Mouse (Mus musculus) adipocyte (in vitro differentiated cells): ENCODE measurements around the gene Calu.
"Not testable (repeated sequence)": the region's sequence is repeated elsewhere in the genome, so short reads cannot be mapped to it uniquely, and the experiment has no call there.

Experiments
- DNase-seq: peaks from one replicate; pipeline ENCODE4 v3.0.0-alpha.2; 2016; ENCODE audit warnings: low spot score

Gene Calu

DNA sequence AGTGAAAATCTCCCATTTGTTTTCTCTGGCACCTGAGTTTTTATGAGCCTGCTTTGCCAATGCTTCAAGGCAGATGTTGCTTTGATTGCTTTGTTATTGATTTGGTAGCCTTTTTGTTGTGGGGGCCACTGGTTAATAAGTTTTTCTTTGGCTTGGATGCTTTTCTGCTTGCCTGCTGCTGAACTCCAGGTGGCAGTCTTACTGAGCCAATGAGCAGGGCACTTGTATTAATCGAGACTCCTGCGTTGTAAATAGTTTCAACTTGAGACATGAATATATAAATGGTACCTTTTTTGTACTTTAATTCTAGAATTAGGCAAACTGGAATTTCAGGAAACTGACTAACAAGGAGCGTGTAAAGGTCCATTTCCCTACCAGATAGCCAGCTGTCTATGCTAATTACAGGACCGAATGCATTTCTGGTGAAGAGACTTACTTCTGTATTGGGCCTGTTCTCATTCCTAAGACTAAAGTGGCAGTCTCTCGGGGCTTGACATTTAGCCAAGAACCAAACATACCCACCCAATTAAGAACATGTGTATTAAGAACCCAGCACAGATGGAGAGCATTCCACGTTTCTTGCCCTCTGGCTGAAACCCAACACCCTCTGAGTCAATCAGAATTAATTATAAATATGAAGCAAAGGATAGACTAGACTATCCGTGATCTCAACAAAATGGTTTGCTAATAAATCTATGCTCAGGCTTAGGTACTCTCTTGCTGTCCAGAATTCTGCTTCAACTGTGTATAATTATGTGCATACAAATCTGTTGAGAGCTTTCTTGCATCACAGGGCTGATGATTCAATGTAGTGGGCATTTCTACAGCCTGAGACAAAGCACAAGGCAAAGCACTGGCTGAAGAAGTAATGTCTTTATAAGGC lies 14.6 kb downstream of the Calu start:
- peak; percentile 64 for DNase-seq

GRCm38 (mm10) chr6:29363129-29363515 lies 15.3 kb downstream of the Calu start:
- DNase-seq: no peak

- DNase-seq: no peak
Observed at GRCm38 (mm10) chr6:29365277-29365676, 17.4 kb downstream of the Calu start.

DNA sequence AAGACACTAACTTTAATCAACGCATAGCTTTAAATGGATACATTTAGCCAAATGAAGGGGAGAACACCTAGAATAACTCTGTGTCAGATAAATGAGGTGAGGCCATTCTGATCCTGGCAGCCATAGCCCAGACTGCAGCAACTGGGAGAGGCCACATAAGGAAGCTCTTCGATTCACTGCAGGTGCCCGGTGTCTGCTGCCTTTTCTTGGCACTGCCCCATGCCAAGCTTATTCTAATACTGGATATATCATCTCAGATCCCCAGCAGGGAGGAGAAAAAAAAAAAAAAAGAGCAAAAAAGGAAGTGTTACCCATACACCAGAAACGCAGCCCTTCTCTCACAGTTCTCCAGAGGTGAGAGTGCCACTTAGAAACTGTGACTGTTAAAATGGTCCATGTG lies 29.5 kb downstream of the Calu start:
- no peak for DNase-seq

GRCm38 (mm10) chr6:29378678-29379077 lies 30.8 kb downstream of the Calu start:
- DNase-seq: no peak

DNA sequence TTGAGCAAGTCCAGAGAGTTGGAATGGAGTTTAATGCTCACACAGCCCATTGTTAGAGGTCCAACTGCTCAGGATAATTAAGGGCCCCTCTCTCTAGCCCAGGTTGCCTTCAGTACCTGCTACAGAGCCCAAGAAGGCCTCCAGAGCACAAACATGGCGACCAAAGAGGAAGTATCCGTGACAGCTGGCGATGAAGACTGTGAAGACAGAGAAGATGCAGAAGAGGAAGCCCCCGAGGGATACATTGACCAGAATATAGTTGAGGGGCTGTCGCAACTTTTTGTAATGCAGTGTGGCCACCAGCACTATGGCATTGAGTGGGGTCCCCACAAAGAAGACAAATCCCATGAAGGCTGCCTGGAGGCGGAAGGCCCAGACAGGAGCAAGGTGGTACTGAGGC lies 32.1 kb downstream of the Calu start:
- no peak for DNase-seq

GRCm38 (mm10) chr6:29382442-29382841 lies 34.6 kb downstream of the Calu start:
- no peak for DNase-seq

- DNase-seq: no peak
Observed at GRCm38 (mm10) chr6:29388052-29388518, 40.2 kb downstream of the Calu start, which contains the start of gene Opn1sw. Gene Opn1sw (minus strand): TSS chr6:29388468.

DNA sequence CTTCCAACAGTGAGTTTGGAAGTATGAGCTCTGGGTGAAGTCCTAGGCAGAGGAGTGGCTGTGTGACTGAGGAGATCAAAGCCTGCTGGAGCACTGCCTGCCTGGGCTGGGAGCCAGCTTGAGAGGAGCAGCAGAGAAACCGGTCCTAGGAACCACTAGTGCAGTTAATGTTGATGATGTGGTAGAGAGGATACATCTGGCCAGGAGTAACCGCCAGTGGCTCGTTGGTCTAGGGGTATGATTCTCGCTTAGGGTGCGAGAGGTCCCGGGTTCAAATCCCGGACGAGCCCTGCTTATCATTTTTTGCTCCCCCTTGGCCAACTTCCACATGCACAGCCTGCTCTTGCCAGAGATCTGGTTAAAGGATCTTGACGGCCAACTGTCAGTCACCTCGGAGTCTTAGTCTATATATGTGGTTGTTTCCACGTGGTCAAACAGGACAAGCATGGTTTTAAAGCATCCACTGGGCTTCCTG lies 40.8 kb downstream of the Calu start:
- DNase-seq: peak; percentile 95

DNA sequence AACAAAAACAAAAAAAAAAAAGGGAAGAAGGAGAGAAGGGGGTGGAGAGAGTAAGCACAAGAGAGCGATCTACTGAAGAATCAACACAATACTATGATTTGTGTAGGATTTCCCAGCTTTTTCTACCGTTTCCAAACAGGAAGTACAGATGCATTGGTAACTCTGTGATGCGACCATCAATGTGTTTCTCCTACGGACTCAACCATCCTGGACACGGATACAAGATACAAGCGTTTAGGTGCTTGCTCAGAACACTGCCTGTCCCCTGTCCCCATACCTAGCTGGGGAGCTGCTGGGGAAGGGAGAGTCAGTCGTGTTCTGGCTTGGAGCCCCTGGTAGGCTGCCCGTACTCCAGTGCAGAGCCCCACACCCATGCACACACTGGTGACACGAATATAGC lies 41.6 kb downstream of the Calu start:
- no peak for DNase-seq

DNA sequence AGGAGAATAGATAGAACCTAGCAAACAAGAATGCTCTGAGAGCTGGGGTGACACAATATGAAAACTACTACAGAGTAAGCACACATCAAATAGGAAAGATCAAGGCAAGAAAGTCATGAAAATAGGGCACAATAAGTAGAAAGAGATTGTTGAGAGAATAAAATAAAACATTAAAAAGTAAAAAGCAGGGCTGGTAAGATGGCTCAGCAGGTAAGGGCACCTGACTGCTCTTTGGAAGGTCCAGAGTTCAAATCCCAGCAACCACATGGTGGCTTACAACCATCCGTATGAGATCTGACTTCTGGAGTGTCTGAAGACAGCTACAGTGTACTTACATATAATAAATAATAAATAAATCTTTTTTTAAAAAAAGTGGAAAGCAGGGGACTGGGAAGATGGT lies 42.6 kb downstream of the Calu start:
- not testable (repeated sequence) for DNase-seq

- not testable (repeated sequence) for DNase-seq
Observed at GRCm38 (mm10) chr6:29391241-29391640, 43.4 kb downstream of the Calu start.

DNA sequence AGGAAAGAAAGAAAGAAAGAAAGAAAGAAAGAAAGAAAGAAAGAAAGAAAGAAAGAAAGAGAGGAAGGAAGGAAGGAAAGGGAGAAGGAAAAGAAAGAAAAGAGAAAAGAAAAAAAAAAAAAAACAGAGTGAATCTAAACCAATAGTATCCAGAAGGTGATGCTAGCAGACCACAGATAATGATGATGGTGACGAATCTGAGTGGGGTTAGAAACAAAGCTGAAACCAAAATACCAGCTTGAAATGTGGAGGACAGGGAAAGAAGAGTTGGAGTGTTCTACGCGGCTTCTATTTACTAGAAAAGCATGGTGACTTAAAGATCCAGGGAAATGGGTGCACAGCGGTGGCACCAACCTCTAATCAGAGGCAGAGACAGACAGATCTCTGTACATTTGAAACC lies 43.9 kb downstream of the Calu start:
- peak; percentile 37 for DNase-seq

DNA sequence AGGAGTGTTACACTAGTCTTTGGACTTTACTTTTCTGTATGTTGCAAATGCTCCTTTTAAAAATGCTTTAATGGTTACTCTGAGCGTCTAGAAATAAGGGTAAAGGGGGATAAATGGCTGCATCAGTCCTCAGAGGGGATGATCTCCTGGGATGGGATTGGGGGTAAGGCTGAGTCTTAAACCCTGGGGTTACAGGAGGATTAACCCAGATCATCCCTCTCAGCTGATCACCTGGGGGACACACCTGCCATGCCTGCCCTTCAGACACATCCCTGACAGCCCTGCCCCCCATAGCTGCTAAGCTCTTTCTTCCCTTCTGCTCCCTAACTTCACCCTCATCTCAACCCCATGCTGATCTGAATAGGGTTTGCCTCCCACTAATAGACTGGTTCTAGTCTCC lies 46.4 kb downstream of the Calu start:
- DNase-seq: no peak

GRCm38 (mm10) chr6:29395910-29396713 lies 48.2 kb downstream of the Calu start, which contains the start of gene Ccdc136:
Gene Ccdc136 (plus strand): TSS chr6:29396309.
- DNase-seq: peak; percentile 27

DNA sequence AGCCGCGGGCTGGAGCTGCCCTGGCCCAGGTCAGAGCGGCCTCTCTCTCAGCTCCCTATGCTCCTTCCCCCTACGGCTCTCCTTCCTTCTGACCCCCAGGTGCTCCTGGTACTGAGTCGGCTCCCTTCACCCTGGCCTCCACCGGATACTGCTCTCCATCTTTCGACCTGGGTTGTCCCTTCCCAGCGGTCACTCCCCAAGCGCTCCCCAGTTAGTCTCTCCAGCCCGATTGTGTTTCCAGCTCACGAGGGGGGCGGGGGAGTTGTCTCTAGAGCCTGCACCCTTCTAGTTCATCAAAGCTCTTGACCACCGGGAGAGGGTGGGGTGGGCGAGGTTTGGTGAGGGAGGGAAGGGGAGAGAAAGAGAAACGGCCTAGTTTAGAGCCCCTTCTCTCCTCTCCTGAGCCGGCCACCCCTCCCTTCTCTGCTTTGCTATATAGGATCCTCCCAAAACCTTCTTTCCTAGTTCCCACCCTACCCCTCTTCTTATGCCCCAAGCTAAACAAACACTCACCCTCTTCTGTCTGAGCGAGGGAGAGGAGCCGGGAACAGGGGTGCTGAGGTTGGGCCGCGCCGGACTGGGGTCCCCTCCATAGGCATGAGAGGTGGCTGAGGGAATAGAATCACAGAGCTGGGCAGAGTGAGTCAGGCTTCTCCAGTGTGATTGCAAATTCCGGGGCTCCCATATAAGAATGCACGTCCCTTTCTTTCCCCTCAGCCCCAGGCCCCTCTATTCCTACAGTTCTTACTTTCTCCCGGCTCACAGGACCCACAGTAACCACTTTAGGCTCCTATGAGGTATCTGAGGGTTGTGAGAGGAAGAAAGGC lies 49.1 kb downstream of the Calu start:
- no peak for DNase-seq

DNA sequence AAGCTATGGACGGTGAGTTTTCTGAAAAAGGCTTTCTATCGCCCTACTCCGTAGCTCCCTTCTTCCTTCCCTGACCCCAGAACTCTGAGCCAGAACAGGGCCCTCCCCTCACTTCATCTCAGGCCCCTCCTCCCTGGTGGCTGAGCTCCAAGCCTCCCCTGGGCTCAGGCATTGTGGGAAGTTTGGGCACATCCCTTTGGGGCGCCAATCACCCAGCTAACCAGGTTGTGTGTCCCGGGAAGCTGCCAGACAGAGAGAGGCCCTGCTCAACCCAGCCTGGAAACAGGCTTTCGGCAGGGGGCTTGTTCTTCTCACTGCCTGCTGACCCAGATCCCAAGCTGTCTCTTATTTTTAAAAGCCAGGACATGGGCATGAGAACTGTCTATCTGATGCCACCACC lies 49.7 kb downstream of the Calu start:
- no peak for DNase-seq

DNA sequence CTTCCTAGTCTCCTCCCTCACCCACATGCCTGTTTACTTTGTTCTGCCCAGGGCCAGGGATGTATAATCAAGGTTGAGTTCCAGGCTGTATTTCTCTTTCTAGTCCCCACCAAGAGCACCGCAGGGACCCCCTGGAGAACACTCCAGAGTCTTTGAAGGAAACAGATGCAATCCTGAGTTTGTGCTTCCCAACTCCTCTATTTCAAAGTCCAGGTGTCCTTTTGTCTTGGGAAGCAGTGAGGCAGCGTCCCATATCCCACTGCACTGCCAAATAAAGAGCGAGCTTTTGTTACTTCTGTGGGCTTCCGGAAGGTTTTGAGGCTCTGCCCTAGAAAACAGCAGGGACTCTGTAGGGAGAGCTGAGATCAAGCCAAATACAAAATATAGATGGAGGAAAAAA lies 52.0 kb downstream of the Calu start:
- no peak for DNase-seq

- DNase-seq: no peak
Observed at GRCm38 (mm10) chr6:29402693-29403342, 54.9 kb downstream of the Calu start.

DNA sequence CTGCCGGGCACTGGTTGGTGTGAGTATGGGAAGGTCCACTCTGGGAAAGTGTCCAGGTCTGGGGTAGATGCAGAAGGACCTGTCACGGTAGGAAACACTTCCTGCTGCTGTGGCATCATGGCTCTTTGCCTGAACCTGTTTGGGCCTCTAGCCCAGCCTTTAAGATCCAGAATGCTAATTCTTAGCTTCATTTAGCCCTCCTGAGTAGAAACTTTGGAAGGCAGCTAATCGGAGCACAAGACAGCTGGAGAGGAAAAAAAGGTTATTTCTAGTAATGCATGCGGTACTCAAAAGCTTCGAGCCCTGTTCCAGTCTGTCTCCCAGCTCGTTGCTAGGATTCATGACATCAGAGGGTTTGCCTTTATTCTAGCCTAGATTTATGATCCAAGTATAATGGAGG lies 58.5 kb downstream of the Calu start:
- DNase-seq: no peak

GRCm38 (mm10) chr6:29415446-29415845 lies 67.6 kb downstream of the Calu start:
- DNase-seq: no peak
